In the genomic region with DNA sequence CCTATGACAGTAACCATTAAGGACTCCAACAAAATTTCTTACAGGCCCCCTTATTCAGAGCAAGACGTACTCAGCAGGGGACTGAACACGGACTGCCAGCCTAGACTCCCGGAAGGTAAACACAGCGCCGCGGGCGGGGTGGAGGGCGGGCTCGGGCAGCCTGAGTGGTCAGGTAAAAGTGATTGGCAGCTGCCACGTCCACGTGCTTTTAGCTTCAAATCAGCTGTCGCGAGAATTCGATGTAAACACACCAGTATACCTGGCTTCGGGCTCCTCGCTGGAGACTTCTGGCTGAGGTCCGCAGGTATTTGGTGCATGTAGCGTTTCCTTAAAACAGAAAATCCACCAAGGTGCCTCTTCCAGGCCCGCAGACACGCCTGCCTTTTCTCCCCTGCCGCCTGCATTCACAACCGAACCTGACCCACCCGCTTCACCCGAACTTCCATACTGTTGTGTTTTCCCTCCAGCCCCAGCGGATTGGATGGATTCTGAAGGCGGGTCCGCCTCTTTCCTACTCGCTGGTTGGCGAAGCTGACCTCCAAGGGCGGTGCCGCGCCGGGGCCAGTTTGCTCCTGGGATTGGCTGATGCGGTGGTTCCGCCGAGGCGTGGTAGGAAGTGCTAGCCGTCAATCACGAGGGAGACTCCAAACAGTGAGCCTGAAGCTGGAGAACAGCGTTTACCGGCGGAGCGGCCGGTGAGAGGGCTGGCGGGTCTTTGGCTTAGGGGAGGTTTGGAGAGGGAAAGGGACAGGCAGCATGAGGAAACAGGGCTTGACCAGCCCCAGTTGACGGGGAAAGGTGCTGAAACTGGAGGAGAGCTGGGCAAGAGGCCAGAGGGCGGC, we compare ENCODE assay signal across 8 mouse cellular contexts. TPM values are rescaled to one million over a fixed set of nuclear protein-coding genes. Genes with fewer than 3 reads are reported as not detected.
DNase-seq lines count a peak whose midpoint lies in the region; ATAC-seq lines count a peak whose summit lies in the region.

A gene (plus strand): TSS at position 629 of the 842 bp plus-strand sequence.

- H3K27me3 ChIP-seq in hindbrain, embryonic 16.5 days (replicated peaks; ENCODE audit: control insufficient read depth, insufficient read depth, low read length), result no peaks in the 10 kb centered on the region

- peak; percentile 99 for ATAC-seq in hindbrain, embryonic 16.5 days

- under 1% methylated on average over 47 of the region's 47 CpGs for WGBS in hindbrain, embryonic 16.5 days
- 0% methylated on average over 47 of the region's 47 CpGs for WGBS in macrophage (ENCODE audit: missing documents)

- peak within 1 kb of the TSS; percentile 59; the same call in 1 of the 2 replicates for H3K27ac ChIP-seq in hindbrain, embryonic 16.5 days (ENCODE audit: low read depth, low read length)
- H3K27ac ChIP-seq in macrophage, result peak within 1 kb of the TSS; percentile 37

- no peaks in the 10 kb centered on the region for H3K79me2 ChIP-seq in macrophage (ENCODE audit: inconsistent target)

- peaks cover 10% of the 10 kb centered on the region for H3K4me1 ChIP-seq in hindbrain, embryonic 16.5 days (ENCODE audit: control insufficient read depth, insufficient read depth, low read depth, low read length)

- peak within 1 kb of the TSS; percentile 76 for H3K4me2 ChIP-seq in hindbrain, embryonic 16.5 days (ENCODE audit: low read length)

- peak within 1 kb of the TSS; percentile 86 for H3K9ac ChIP-seq in hindbrain, embryonic 16.5 days (ENCODE audit: low read depth, low read length)

- peak within 1 kb of the TSS; percentile 77 for H3K4me3 ChIP-seq in hindbrain, embryonic 16.5 days (ENCODE audit: low read length)
- peak within 1 kb of the TSS; percentile 83 for H3K4me3 ChIP-seq in macrophage (ENCODE audit: inconsistent target)

- no peaks in the 10 kb centered on the region for H3K9me3 ChIP-seq in hindbrain, embryonic 16.5 days (ENCODE audit: control insufficient read depth, low read length)

- peak; percentile 99 for DNase-seq in WW6 (ENCODE audit: low read depth, low spot score)
- peak; percentile 96 to 97 for DNase-seq in cerebellum, postnatal 4 days (ENCODE audit: low spot score in 2 of 2)
- peak; percentile 99 for DNase-seq in gastrocnemius, adult 18-20 months (ENCODE audit: low spot score)
- DNase-seq in left cerebral cortex, adult 18-20 months (ENCODE audit: low spot score in 2 of 2), result peak; percentile 98 to 100
- DNase-seq in right cerebral cortex, adult 18-20 months, result peak; percentile 100
- peak; percentile 89 for DNase-seq in urinary bladder, postnatal 10 days (ENCODE audit: low spot score)

- H3K36me3 ChIP-seq in hindbrain, embryonic 16.5 days (ENCODE audit: control insufficient read depth, insufficient read depth, low read length), result peaks cover 4% of the 10 kb centered on the region; the same call in 1 of the 2 replicates
- H3K36me3 ChIP-seq in macrophage (ENCODE audit: inconsistent target), result no peaks in the 10 kb centered on the region

RNA-seq across cellular contexts. Expression of the gene that starts here (rescaled TPM):
- total RNA-seq in gastrocnemius, adult 18-20 months (2021), result 10 to 100 TPM; 40.7 to 47.3 TPM
- 29.7 and 38.7 TPM in 2 replicates for polyA plus RNA-seq in hindbrain, embryonic 16.5 days (2015; fragmentation: Nextera tagmentation; extraction: Ambion mirVana)
- 10 to 100 TPM; 73.4 to 75.9 TPM for total RNA-seq in left cerebral cortex, adult 18-20 months (2021)
- 100 to 1,000 TPM in 11 of 26 experiments, 10 to 100 TPM in 15; 63.0 to 170 (median 95.4) TPM for total RNA-seq in macrophage (2018; cell fraction: chromatin; rRNA removed)
- 10 to 100 TPM; 17.4 to 34.4 (median 25.3) TPM for total RNA-seq in macrophage (2018; cell fraction: cytosol; rRNA removed)
- 100 to 1,000 TPM in 1 of 26 experiments, 10 to 100 TPM in 25; 23.7 to 121 (median 43.4) TPM for total RNA-seq in macrophage (2018; cell fraction: nucleus; rRNA removed)
- polyA plus RNA-seq in macrophage (2018), result 11.9 to 28.7 TPM (median 26.9 TPM) in 3 replicates

Comparison
In these comparisons a context has a peak if more than half of its experiments do, and no peak if none do; other contexts are left out.
1. Peak in every context shown above with its lines: DNase-seq, ATAC-seq, H3K4me3 ChIP-seq and H3K27ac ChIP-seq.